ENCODE assay signal across 7 mouse cellular contexts in the genomic region with DNA sequence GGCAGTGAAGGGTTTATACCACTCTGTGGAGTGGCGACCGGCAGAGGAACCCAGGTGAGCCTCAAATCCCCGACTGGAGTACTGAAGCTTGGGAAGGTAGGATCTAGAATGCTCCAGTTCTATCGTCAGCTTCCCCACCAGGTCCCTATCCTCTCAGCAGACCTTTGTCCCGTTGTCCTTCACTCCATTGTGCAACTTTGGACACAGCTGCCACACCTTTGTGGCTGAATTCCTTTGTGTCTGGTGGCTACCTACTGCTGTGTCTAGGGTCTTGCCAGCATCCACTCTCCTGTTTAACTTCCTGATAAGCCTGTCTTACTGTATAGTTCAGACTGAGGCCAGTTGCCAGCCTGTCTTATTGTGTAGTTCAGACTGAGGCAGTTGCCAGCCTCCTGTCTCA. TPM values are rescaled to one million over a fixed set of nuclear protein-coding genes. Genes with fewer than 3 reads are reported as not detected.
DNase-seq lines count a peak whose midpoint lies in the region; ATAC-seq and TF ChIP-seq lines count a peak whose summit lies in the region.

No protein-coding gene starts in this region.

- H3K9me3 ChIP-seq in lung, postnatal 0 days (ENCODE audit: low read length) = no peaks in the 10 kb centered on the region
- no peaks in the 10 kb centered on the region for H3K9me3 ChIP-seq in forebrain, embryonic 11.5 days (ENCODE audit: control insufficient read depth, low read length)
- no peaks in the 10 kb centered on the region for H3K9me3 ChIP-seq in limb, embryonic 15.5 days
- H3K9me3 ChIP-seq in stomach, postnatal 0 days (ENCODE audit: control insufficient read depth, low read length) = no peaks in the 10 kb centered on the region

- H3K27me3 ChIP-seq in lung, postnatal 0 days (replicated peaks; ENCODE audit: insufficient read depth, low read length) = no peaks in the 10 kb centered on the region
- no peaks in the 10 kb centered on the region for H3K27me3 ChIP-seq in forebrain, embryonic 11.5 days (ENCODE audit: control insufficient read depth, insufficient read depth, low read length)
- no peaks in the 10 kb centered on the region for H3K27me3 ChIP-seq in limb, embryonic 15.5 days
- no peaks in the 10 kb centered on the region for H3K27me3 ChIP-seq in stomach, postnatal 0 days (ENCODE audit: control insufficient read depth, insufficient read depth, low read length)

- H3K27ac ChIP-seq in lung, postnatal 0 days (ENCODE audit: low read length) = no peak overlapping the region
- no peak overlapping the region for H3K27ac ChIP-seq in forebrain, embryonic 11.5 days (ENCODE audit: low read depth, low read length)
- H3K27ac ChIP-seq in limb, embryonic 15.5 days = no peak overlapping the region
- H3K27ac ChIP-seq in stomach, postnatal 0 days (replicated peaks) = no peak overlapping the region

- no peak for TF ChIP-seq CTCF in lung, postnatal 0 days (IDR thresholded peaks at IDR 0.05)
- no peak for TF ChIP-seq CTCF in stomach, postnatal 0 days (IDR thresholded peaks at IDR 0.05; ENCODE audit: low read depth)

- ATAC-seq in lung, postnatal 0 days = no peak
- ATAC-seq in forebrain, embryonic 11.5 days (replicated peaks; ENCODE audit: low FRiP score) = no peak
- ATAC-seq in limb, embryonic 15.5 days (ENCODE audit: insufficient number of reproducible peaks, low FRiP score, low TSS enrichment, low read depth) = no peak
- ATAC-seq in stomach, postnatal 0 days (ENCODE audit: low FRiP score, low TSS enrichment) = no peak

- peaks cover 4% of the 10 kb centered on the region; the same call in 1 of the 2 replicates for H3K4me1 ChIP-seq in lung, postnatal 0 days (ENCODE audit: insufficient read depth, low read depth, low read length)
- peaks cover 6% of the 10 kb centered on the region; the same call in 1 of the 2 replicates for H3K4me1 ChIP-seq in forebrain, embryonic 11.5 days (replicated peaks; ENCODE audit: control insufficient read depth, insufficient read depth, low read length)
- peaks cover 15% of the 10 kb centered on the region for H3K4me1 ChIP-seq in limb, embryonic 15.5 days
- peaks cover 4% of the 10 kb centered on the region for H3K4me1 ChIP-seq in stomach, postnatal 0 days (replicated peaks; ENCODE audit: control insufficient read depth, insufficient read depth)

- peaks cover 9% of the 10 kb centered on the region; the same call in 1 of the 2 replicates for H3K36me3 ChIP-seq in lung, postnatal 0 days (ENCODE audit: insufficient read depth, low read length)
- no peaks in the 10 kb centered on the region; the same call in 1 of the 2 replicates for H3K36me3 ChIP-seq in forebrain, embryonic 11.5 days (ENCODE audit: control insufficient read depth, insufficient read depth, low read length)
- H3K36me3 ChIP-seq in limb, embryonic 15.5 days = peaks cover 37% of the 10 kb centered on the region
- peaks cover 12% of the 10 kb centered on the region; the same call in 1 of the 2 replicates for H3K36me3 ChIP-seq in stomach, postnatal 0 days (ENCODE audit: control insufficient read depth, insufficient read depth, low read length)

- no peak overlapping the region for H3K9ac ChIP-seq in lung, postnatal 0 days (replicated peaks; ENCODE audit: low read depth)
- H3K9ac ChIP-seq in forebrain, embryonic 11.5 days (ENCODE audit: low read length) = peak overlapping the region; percentile 91
- peak overlapping the region; percentile 92 for H3K9ac ChIP-seq in limb, embryonic 15.5 days
- peak overlapping the region; percentile 82; the same call in 1 of the 2 replicates for H3K9ac ChIP-seq in stomach, postnatal 0 days (ENCODE audit: low read length)

- peak overlapping the region; percentile 61 for H3K4me2 ChIP-seq in lung, postnatal 0 days (replicated peaks; ENCODE audit: low read depth, low read length)
- peak overlapping the region; percentile 84 for H3K4me2 ChIP-seq in forebrain, embryonic 11.5 days (ENCODE audit: low read depth, low read length, severe bottlenecking)
- peak overlapping the region; percentile 69 for H3K4me2 ChIP-seq in limb, embryonic 15.5 days
- H3K4me2 ChIP-seq in stomach, postnatal 0 days (replicated peaks; ENCODE audit: low read depth) = peak overlapping the region; percentile 92

- peak overlapping the region; percentile 85; the same call in 1 of the 2 replicates for H3K4me3 ChIP-seq in lung, postnatal 0 days (ENCODE audit: low read depth, low read length)
- peak overlapping the region; percentile 92 for H3K4me3 ChIP-seq in forebrain, embryonic 11.5 days (ENCODE audit: low read depth, low read length)
- H3K4me3 ChIP-seq in limb, embryonic 15.5 days = peak overlapping the region; percentile 76
- peak overlapping the region; percentile 89 for H3K4me3 ChIP-seq in stomach, postnatal 0 days (ENCODE audit: low read depth, low read length)

- WGBS in lung, postnatal 0 days = 26% methylated on average over 5 of the region's 5 CpGs
- WGBS in forebrain, embryonic 11.5 days = 41% methylated on average over 5 of the region's 5 CpGs
- WGBS in limb, embryonic 15.5 days = 37% methylated on average over 5 of the region's 5 CpGs
- WGBS in stomach, postnatal 0 days = 38% methylated on average over 5 of the region's 5 CpGs

- no peak for DNase-seq in lung, postnatal 0 days (ENCODE audit: low spot score)
- DNase-seq in lung, postnatal 25 days (ENCODE audit: low spot score) = no peak
- DNase-seq in forebrain, embryonic 11.5 days (ENCODE audit: low spot score) = no peak
- DNase-seq in stomach, postnatal 0 days (ENCODE audit: low spot score) = no peak
- DNase-seq in right cerebral cortex, adult 2 months (ENCODE audit: low spot score in 2 of 2) = no peak
- DNase-seq in kidney, adult 18-20 months = no peak

- no peak for TF ChIP-seq EP300 in lung, postnatal 0 days (IDR thresholded peaks at IDR 0.05)
- TF ChIP-seq EP300 in stomach, postnatal 0 days (optimal IDR thresholded peaks at IDR 0.05) = no peak

RNA-seq across cellular contexts. Expression of a gene that starts 1.3 kb away (rescaled TPM):
- polyA plus RNA-seq in lung, postnatal 0 days (2015; fragmentation: Nextera tagmentation; extraction: Ambion mirVana) = 64.7 and 66.0 TPM in 2 replicates
- 41.8 and 48.6 TPM in 2 replicates for polyA plus RNA-seq in forebrain, embryonic 11.5 days (2014; fragmentation: Nextera tagmentation; extraction: Ambion mirVana)
- 105 and 108 TPM in 2 replicates for polyA plus RNA-seq in limb, embryonic 15.5 days (2015; fragmentation: Nextera tagmentation; extraction: Ambion mirVana)
- polyA plus RNA-seq in stomach, postnatal 0 days (2015; fragmentation: Nextera tagmentation; extraction: Ambion mirVana) = 40.3 and 41.1 TPM in 2 replicates

RNA-seq across cellular contexts. Expression of a gene that starts 14.7 kb away (rescaled TPM):
- 1.2 and 2.0 TPM in 2 replicates for polyA plus RNA-seq in lung, postnatal 0 days (2015; fragmentation: Nextera tagmentation; extraction: Ambion mirVana)
- polyA plus RNA-seq in forebrain, embryonic 11.5 days (2014; fragmentation: Nextera tagmentation; extraction: Ambion mirVana) = 3.2 and 4.3 TPM in 2 replicates
- 5.0 and 5.9 TPM in 2 replicates for polyA plus RNA-seq in limb, embryonic 15.5 days (2015; fragmentation: Nextera tagmentation; extraction: Ambion mirVana)
- 0.99 and 1.4 TPM in 2 replicates for polyA plus RNA-seq in stomach, postnatal 0 days (2015; fragmentation: Nextera tagmentation; extraction: Ambion mirVana)

RNA-seq across cellular contexts. Expression of a gene that starts 20.2 kb away (rescaled TPM):
- 174 and 177 TPM in 2 replicates for polyA plus RNA-seq in lung, postnatal 0 days (2015; fragmentation: Nextera tagmentation; extraction: Ambion mirVana)
- polyA plus RNA-seq in forebrain, embryonic 11.5 days (2014; fragmentation: Nextera tagmentation; extraction: Ambion mirVana) = 218 and 238 TPM in 2 replicates
- 200 and 202 TPM in 2 replicates for polyA plus RNA-seq in limb, embryonic 15.5 days (2015; fragmentation: Nextera tagmentation; extraction: Ambion mirVana)
- polyA plus RNA-seq in stomach, postnatal 0 days (2015; fragmentation: Nextera tagmentation; extraction: Ambion mirVana) = 221 and 223 TPM in 2 replicates

RNA-seq across cellular contexts. Expression of a gene that starts 43.5 kb away (rescaled TPM):
- 26.9 and 27.7 TPM in 2 replicates for polyA plus RNA-seq in lung, postnatal 0 days (2015; fragmentation: Nextera tagmentation; extraction: Ambion mirVana)
- polyA plus RNA-seq in forebrain, embryonic 11.5 days (2014; fragmentation: Nextera tagmentation; extraction: Ambion mirVana) = 18.4 and 19.1 TPM in 2 replicates
- 44.5 and 45.3 TPM in 2 replicates for polyA plus RNA-seq in limb, embryonic 15.5 days (2015; fragmentation: Nextera tagmentation; extraction: Ambion mirVana)
- polyA plus RNA-seq in stomach, postnatal 0 days (2015; fragmentation: Nextera tagmentation; extraction: Ambion mirVana) = 26.5 and 27.4 TPM in 2 replicates

RNA-seq across cellular contexts. Expression of a gene that starts 45.7 kb away (rescaled TPM):
- polyA plus RNA-seq in lung, postnatal 0 days (2015; fragmentation: Nextera tagmentation; extraction: Ambion mirVana) = 0.11 and 0.13 TPM in 2 replicates
- not detected in 2 replicates for polyA plus RNA-seq in forebrain, embryonic 11.5 days (2014; fragmentation: Nextera tagmentation; extraction: Ambion mirVana)
- polyA plus RNA-seq in limb, embryonic 15.5 days (2015; fragmentation: Nextera tagmentation; extraction: Ambion mirVana) = 0.14 TPM in 1 of 2 replicates, not detected in the other
- 0.04 and 0.05 TPM in 2 replicates for polyA plus RNA-seq in stomach, postnatal 0 days (2015; fragmentation: Nextera tagmentation; extraction: Ambion mirVana)
